Comparison of ENCODE assay signal across 17 mouse cellular contexts in the genomic region with DNA sequence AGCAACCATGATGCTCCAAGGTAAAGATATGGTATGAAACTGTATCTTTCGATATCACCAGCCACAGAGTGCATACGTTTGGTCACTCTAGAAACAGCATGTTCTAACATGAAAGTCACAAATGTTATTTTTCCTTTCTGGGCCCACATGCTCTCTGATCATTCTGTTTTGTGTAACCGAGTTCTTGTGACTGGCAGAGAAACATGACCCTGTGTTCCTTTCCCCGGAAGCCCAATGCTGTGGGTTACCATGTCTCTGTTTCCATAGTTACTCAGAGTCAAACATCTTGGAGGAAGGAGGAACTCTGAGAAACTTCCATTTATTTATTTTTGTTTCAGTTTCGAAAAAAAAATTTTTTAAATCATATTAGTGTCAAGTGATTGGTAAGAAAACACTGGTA. TPM values are rescaled to one million over a fixed set of nuclear protein-coding genes. Genes with fewer than 3 reads are reported as not detected.
DNase-seq lines count a peak whose midpoint lies in the region; ATAC-seq and TF ChIP-seq lines count a peak whose summit lies in the region.
"Had no signal": no experiment of that assay in that cellular context is flagged by ENCODE, and none has a peak within 500 bp of the region (broad histone marks: within the 10 kb centered on the region; RNA-seq: fewer than 3 reads in every experiment).

No protein-coding gene starts in this region.

- no peak overlapping the region for H3K4me3 ChIP-seq in liver, postnatal 0 days (ENCODE audit: low read depth, low read length)
- H3K4me3 ChIP-seq in forebrain, embryonic 16.5 days (replicated peaks; ENCODE audit: low read length) = no peak overlapping the region
- H3K4me3 ChIP-seq: hindbrain, embryonic 12.5 days; limb, embryonic 10.5 days; midbrain, embryonic 13.5 days; neural tube, embryonic 12.5 days had no signal

- no peak overlapping the region for H3K4me2 ChIP-seq in liver, postnatal 0 days (ENCODE audit: low read depth, low read length)
- no peak overlapping the region for H3K4me2 ChIP-seq in forebrain, embryonic 16.5 days (ENCODE audit: low read length)
- H3K4me2 ChIP-seq: heart, embryonic 11.5 days; hindbrain, embryonic 12.5 days; midbrain, embryonic 13.5 days; neural tube, embryonic 12.5 days had no signal

- no peak for TF ChIP-seq CTCF in liver, postnatal 0 days (IDR thresholded peaks at IDR 0.05; ENCODE audit: low read depth)

- TF ChIP-seq EP300 in liver, postnatal 0 days (IDR thresholded peaks at IDR 0.05; ENCODE audit: low read depth) = no peak

- no peaks in the 10 kb centered on the region for H3K36me3 ChIP-seq in liver, postnatal 0 days (replicated peaks; ENCODE audit: insufficient read depth, low read length)
- H3K36me3 ChIP-seq in forebrain, embryonic 16.5 days (ENCODE audit: control insufficient read depth, insufficient read depth) = no peaks in the 10 kb centered on the region
- H3K36me3 ChIP-seq: hindbrain, embryonic 12.5 days; limb, embryonic 10.5 days; midbrain, embryonic 13.5 days; neural tube, embryonic 12.5 days had no signal

- H3K9me3 ChIP-seq in liver, postnatal 0 days (ENCODE audit: low read length) = no peaks in the 10 kb centered on the region
- H3K9me3 ChIP-seq in forebrain, embryonic 16.5 days (ENCODE audit: control insufficient read depth, low read length) = no peaks in the 10 kb centered on the region
- H3K9me3 ChIP-seq: hindbrain, embryonic 12.5 days; limb, embryonic 10.5 days; midbrain, embryonic 13.5 days; neural tube, embryonic 12.5 days had no signal

- H3K27me3 ChIP-seq in liver, postnatal 0 days (ENCODE audit: insufficient read depth, low read length) = no peaks in the 10 kb centered on the region
- H3K27me3 ChIP-seq in forebrain, embryonic 16.5 days (replicated peaks; ENCODE audit: control insufficient read depth, insufficient read depth, low read length) = no peaks in the 10 kb centered on the region
- H3K27me3 ChIP-seq: hindbrain, embryonic 12.5 days; midbrain, embryonic 13.5 days; neural tube, embryonic 12.5 days had no signal

- H3K4me1 ChIP-seq in liver, postnatal 0 days (ENCODE audit: insufficient read depth) = peaks cover 10% of the 10 kb centered on the region
- H3K4me1 ChIP-seq in forebrain, embryonic 16.5 days (replicated peaks; ENCODE audit: control insufficient read depth, insufficient read depth, low read length) = no peaks in the 10 kb centered on the region
- H3K4me1 ChIP-seq: hindbrain, embryonic 12.5 days; limb, embryonic 10.5 days; midbrain, embryonic 13.5 days; neural tube, embryonic 12.5 days had no signal

- 46% methylated on average over 5 of the region's 5 CpGs for WGBS in liver, postnatal 0 days (ENCODE audit: insufficient replicate concordance)
- 84% methylated on average over 5 of the region's 5 CpGs for WGBS in forebrain, embryonic 16.5 days

- peak; percentile 30 to 32 for DNase-seq in spleen, postnatal 36 days (ENCODE audit: low spot score in 2 of 2)
- no peak for DNase-seq in spleen, postnatal 4 days (ENCODE audit: low spot score in 2 of 2)
- no peak for DNase-seq in liver, postnatal 0 days
- DNase-seq in right cerebral cortex, postnatal 25 days = no peak
- no peak for DNase-seq in heart, postnatal 10 days
- DNase-seq: adrenal gland, postnatal 14 days; gastrocnemius, postnatal 10 days; kidney, adult 11 months; kidney, postnatal 36 days had no signal

- H3K27ac ChIP-seq in liver, postnatal 0 days (ENCODE audit: low read depth) = peak overlapping the region; percentile 76
- H3K27ac ChIP-seq in forebrain, embryonic 16.5 days (ENCODE audit: low read length) = no peak overlapping the region
- H3K27ac ChIP-seq: hindbrain, embryonic 12.5 days; limb, embryonic 10.5 days; midbrain, embryonic 13.5 days; neural tube, embryonic 12.5 days had no signal

- intact Hi-C loops in heart, postnatal 10 days (cut with DNase I) = no loop called here

- ATAC-seq in activated CD4-positive, CD25-positive, alpha-beta regulatory T cell, adult 4 months = peak; percentile 43
- peak; percentile 44 for ATAC-seq in liver, postnatal 0 days
- no peak for ATAC-seq in forebrain, embryonic 16.5 days
- ATAC-seq: forebrain, embryonic 14.5 days; midbrain, embryonic 13.5 days had no signal

- no peak overlapping the region for H3K9ac ChIP-seq in liver, postnatal 0 days (replicated peaks)
- no peak overlapping the region for H3K9ac ChIP-seq in forebrain, embryonic 16.5 days (replicated peaks; ENCODE audit: low read depth, low read length)
- H3K9ac ChIP-seq: hindbrain, embryonic 12.5 days; midbrain, embryonic 13.5 days; neural tube, embryonic 12.5 days had no signal

RNA-seq across cellular contexts. Expression of a gene that starts 12.4 kb away (rescaled TPM):
- polyA plus RNA-seq in activated CD4-positive, CD25-positive, alpha-beta regulatory T cell, adult 4 months (2017; shearing (Covaris generic)) = under 1 TPM; 0.60 to 0.61 TPM
- 0.06 and 0.09 TPM in 2 replicates for polyA plus RNA-seq in liver, postnatal 0 days (2015; fragmentation: Nextera tagmentation; extraction: Ambion mirVana)
- polyA plus RNA-seq in forebrain, embryonic 16.5 days (2015; fragmentation: Nextera tagmentation; extraction: Ambion mirVana) = 0.23 and 0.36 TPM in 2 replicates
- 1 to 10 TPM; 2.7 to 3.4 TPM for total RNA-seq in heart, postnatal 10 days (2021)
- polyA plus RNA-seq: limb, embryonic 10.5 days had no signal

RNA-seq across cellular contexts. Expression of a gene that starts 12.7 kb away (rescaled TPM):
- polyA plus RNA-seq in activated CD4-positive, CD25-positive, alpha-beta regulatory T cell, adult 4 months (2017; shearing (Covaris generic)) = 1 to 10 TPM; 2.4 to 2.6 TPM
- polyA plus RNA-seq in liver, postnatal 0 days (2015; fragmentation: Nextera tagmentation; extraction: Ambion mirVana) = 2.7 and 3.0 TPM in 2 replicates
- polyA plus RNA-seq in forebrain, embryonic 16.5 days (2015; fragmentation: Nextera tagmentation; extraction: Ambion mirVana) = 9.0 and 12.5 TPM in 2 replicates
- total RNA-seq in heart, postnatal 10 days (2021) = 10 to 100 TPM; 10.7 to 12.3 TPM

RNA-seq across cellular contexts. Expression of a gene that starts 39.6 kb away (rescaled TPM):
- 10 to 100 TPM; 27.5 to 28.0 TPM for polyA plus RNA-seq in activated CD4-positive, CD25-positive, alpha-beta regulatory T cell, adult 4 months (2017; shearing (Covaris generic))
- 3.2 and 3.5 TPM in 2 replicates for polyA plus RNA-seq in liver, postnatal 0 days (2015; fragmentation: Nextera tagmentation; extraction: Ambion mirVana)
- polyA plus RNA-seq in forebrain, embryonic 16.5 days (2015; fragmentation: Nextera tagmentation; extraction: Ambion mirVana) = 1.7 and 1.9 TPM in 2 replicates
- total RNA-seq in heart, postnatal 10 days (2021) = 10 to 100 TPM; 43.8 to 49.0 TPM

Comparison
In these comparisons a context has a peak if more than half of its experiments do, and no peak if none do; other contexts are left out.
1. DNase-seq: peak in spleen, postnatal 36 days (2 of 2); none in spleen, postnatal 4 days (0 of 2), liver, postnatal 0 days (single experiment), right cerebral cortex, postnatal 25 days (single experiment) and heart, postnatal 10 days (0 of 2).